Mouse (Mus musculus) c-Kit-negative CD71-positive TER-119-positive erythroid progenitor cells, embryonic 14.5 days (primary cell): ENCODE results near the gene Gabpb1.

Experiments
- DNase-seq: peaks from one replicate; pipeline ENCODE4 v3.0.0-alpha.2; 2013; ENCODE audit warnings: low read depth, low spot score

Gene Gabpb1

DNA sequence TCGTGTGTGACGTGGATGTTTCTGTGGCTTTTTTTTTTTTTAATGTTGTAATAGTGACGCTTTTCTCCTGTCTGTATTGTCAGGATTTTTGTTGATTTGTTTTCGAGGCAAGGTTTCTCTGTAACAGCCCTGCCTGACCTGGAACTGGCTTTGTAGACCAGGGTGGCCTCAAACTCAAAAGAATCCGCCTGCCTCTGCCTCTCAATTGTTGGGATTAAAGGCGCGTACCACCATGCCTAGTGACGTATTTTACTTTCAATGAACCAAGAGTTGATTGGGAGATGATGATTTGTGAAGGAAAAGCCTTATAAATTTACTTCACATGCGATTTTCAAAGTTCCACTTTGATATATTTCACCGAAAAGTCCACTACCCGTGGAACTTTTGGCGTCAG is at the start of gene Gabpb1:
TSS of gene Gabpb1 (minus strand) at position 216 of the 394 bp plus-strand sequence.
- DNase-seq, result no peak

DNA sequence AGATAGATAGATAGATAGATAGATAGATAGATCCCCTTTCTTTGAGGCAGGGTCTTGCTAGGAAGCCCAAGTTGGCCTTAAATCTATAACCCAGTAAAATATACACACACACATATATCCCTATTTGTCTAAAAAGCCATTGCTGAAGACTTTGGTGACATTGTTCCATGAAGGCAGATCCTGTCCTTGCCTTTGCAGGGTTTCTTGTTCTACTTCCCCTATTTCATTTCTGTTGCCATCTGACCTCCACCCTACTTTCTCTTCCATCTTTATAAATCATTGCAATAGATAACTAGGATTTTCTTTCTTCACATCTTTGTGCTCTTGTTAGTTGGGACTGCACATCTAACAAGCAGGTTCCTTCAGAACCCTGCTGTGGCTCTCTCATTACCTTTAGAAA is 36.8 kb upstream of the Gabpb1 start:
- DNase-seq, result no peak

GRCm38 (mm10) chr2:126712526-126712925 is 36.4 kb upstream of the Gabpb1 start:
- no peak for DNase-seq

GRCm38 (mm10) chr2:126708361-126708760 is 32.2 kb upstream of the Gabpb1 start:
- no peak for DNase-seq

- DNase-seq, result no peak
Measured at GRCm38 (mm10) chr2:126707438-126707779, 31.3 kb upstream of the Gabpb1 start.

- DNase-seq, result peak; percentile 96
Measured at GRCm38 (mm10) chr2:126706759-126707437, 30.8 kb upstream of the Gabpb1 start, which contains the start of gene Usp8. Gene Usp8, plus strand, starts transcription at chr2:126707328.

- DNase-seq, result no peak
Measured at GRCm38 (mm10) chr2:126695285-126695684, 19.1 kb upstream of the Gabpb1 start.

GRCm38 (mm10) chr2:126691290-126691689 is 15.2 kb upstream of the Gabpb1 start:
- no peak for DNase-seq

DNA sequence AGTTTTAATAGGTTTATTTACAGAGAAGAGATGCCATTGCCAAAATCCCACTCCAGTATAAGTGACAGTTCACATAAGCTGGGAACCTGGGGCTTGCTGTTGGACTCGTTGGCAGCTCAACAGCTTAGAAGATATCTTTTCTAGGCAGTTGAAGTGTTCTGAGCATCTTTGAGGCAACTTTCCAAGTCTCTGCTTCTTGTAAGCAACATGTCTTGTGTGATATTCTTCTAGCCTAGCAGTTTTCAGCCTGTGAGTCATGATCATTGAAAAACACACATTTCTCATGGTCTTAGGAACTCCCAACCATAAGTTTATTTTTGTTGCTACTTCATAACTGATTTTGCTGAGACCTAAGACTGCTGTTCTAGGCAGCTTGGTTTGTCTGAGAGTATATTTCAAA is 6.8 kb upstream of the Gabpb1 start:
- DNase-seq, result no peak

DNA sequence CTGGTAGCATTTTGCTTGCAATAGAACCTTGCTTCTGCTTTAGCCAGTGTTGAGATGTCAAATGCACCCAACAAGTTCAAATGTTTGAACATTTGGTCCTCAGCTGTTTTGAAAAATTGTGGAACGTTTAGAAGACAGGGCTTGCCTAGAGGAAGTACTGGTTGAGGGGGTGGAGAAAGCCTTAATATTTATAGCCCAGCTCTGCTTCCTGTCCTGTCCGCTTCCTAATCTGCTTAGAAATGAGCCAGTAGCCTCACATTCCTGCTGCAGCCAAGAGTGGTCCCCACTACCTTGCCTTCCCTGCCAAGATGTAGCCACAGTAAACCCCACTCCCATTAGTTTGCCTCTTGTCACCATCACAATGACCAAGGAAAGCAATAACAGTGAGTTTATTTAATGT is 6.2 kb upstream of the Gabpb1 start:
- no peak for DNase-seq

GRCm38 (mm10) chr2:126677366-126677765 is 1.2 kb upstream of the Gabpb1 start:
- DNase-seq, result no peak

GRCm38 (mm10) chr2:126675169-126676121 is 692 bp downstream of the Gabpb1 start:
- DNase-seq, result peak; percentile 77

GRCm38 (mm10) chr2:126674441-126675168 is 1.5 kb downstream of the Gabpb1 start:
- DNase-seq, result peak; percentile 48

DNA sequence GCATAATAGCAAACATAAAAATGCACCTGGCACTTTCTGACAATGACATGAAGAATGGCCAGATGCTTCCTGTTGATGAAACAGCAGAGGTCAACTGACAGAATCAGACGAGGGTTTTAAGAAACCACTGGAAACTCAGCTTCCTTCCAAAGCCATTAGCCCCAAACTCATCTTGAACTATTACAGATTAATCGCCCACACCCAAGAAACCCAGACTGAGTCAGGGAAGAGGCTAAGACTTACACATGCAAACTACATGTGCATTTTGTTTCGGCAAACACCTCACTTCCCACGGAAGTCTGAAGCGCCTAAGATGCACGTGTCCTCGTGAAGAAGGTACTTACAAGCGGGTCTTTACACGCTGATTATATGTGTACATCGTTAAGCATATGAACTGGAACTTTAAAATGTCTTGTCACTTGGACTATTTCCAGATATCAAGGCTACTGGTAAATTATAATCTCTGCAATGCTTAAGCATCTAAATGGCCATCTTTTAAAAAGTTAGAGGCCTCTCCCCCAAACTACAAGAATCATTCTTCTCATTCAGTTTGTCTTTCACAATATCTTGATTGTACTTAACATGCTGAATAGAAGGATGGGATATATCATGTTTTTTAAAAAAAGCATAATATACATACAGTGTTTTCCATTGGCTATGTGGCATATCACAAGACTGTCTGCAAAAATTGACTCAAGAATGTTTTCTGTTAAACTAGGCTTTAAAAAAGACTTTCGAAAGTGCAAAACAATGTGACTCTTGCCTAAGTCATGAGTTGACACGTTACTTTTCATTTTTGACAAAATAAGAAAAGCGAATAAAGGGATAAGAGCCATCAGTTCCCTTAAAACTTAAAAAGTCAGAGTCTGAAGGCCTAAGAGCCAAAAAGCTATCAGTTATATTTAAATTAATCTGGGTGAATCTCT is 2.6 kb downstream of the Gabpb1 start:
- DNase-seq, result peak; percentile 19

- DNase-seq, result no peak
Measured at GRCm38 (mm10) chr2:126668621-126669252, 7.4 kb downstream of the Gabpb1 start.

DNA sequence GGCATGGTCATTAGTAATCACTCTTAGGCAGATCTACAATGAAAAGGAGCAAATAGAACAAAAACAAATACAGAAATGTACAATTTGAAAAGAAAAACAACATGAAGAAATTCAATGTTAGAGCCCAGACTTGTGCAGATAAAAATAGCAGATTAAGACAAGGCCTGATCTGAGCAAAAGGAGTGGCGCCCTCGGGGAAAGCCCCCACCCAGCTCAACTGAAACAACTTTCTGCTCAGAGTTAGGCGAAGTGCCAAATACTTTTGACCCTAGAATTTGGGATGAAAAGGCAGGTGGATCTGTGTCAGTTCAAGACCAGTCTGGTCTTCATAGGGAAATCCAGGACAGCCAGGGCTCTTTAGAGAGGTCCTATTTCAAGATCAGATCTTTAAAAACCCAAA is 10.2 kb downstream of the Gabpb1 start:
- DNase-seq, result no peak

- DNase-seq, result no peak
Measured at GRCm38 (mm10) chr2:126663481-126663880, 12.7 kb downstream of the Gabpb1 start.

- DNase-seq, result no peak
Measured at GRCm38 (mm10) chr2:126652929-126653328, 23.2 kb downstream of the Gabpb1 start.

GRCm38 (mm10) chr2:126647762-126648161 is 28.4 kb downstream of the Gabpb1 start:
- no peak for DNase-seq

- DNase-seq, result no peak
Measured at GRCm38 (mm10) chr2:126646461-126646860, 29.7 kb downstream of the Gabpb1 start.

DNA sequence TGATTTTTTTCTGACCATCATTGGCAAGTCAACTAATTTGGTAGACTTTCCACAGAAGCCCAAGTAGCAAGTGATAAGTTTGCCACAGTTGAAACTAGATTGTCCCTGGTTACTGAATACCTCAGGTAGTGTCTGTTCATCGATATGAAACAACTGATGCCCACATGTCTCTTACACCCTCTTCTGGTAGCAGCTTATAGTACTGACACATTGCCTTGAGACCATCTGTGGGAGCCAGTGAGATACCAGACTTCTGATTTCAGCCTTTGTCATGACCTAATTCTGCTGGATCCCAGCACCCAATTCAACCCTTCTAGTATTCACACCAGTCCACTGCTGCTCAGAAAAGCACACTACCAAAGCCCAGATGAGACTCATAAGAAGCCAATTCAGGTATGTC is 31.4 kb downstream of the Gabpb1 start:
- no peak for DNase-seq
